Mouse (Mus musculus) midbrain, postnatal 0 days (tissue): ENCODE results near the gene Rsph10b. TPM values are rescaled to one million over a fixed set of nuclear protein-coding genes. Genes with fewer than 3 reads are reported as not detected.
"Not testable (repeated sequence)": the region's sequence is repeated elsewhere in the genome, so short reads cannot be mapped to it uniquely, and the experiment has no call there.

Source experiments
- ATAC-seq: fragments of 200-750 bp; cut with Nextera tagmentation; 2 replicates; pipeline ENCODE4 v1.8.0; 2017; ENCODE audit warnings: moderate number of reproducible peaks, mild to moderate bottlenecking, moderate TSS enrichment, moderate library complexity; ENCODE audit not compliant: low FRiP score
- DNase-seq: peaks from one replicate; pipeline ENCODE4 v3.0.0-alpha.2; 2015; ENCODE audit warnings: low spot score
- H3K27ac ChIP-seq: fragments of 300-500 bp; sonication (generic); 2 replicates; pipeline ENCODE4 v1.5.1; 2014; ENCODE audit warnings: low read depth, mild to moderate bottlenecking, low read length, mixed read lengths
- H3K27me3 ChIP-seq: fragments of 300-500 bp; sonication (generic); 2 replicates; pipeline ENCODE4 v1.6.1; 2014; ENCODE audit warnings: low read length, control low read depth, mixed read lengths; ENCODE audit not compliant: insufficient read depth
- H3K36me3 ChIP-seq: fragments of 300-500 bp; sonication (generic); 2 replicates; pipeline ENCODE4 v1.6.1; 2014; ENCODE audit warnings: low read length, control low read depth, mixed read lengths; ENCODE audit not compliant: insufficient read depth
- H3K4me1 ChIP-seq: fragments of 300-500 bp; sonication (generic); 2 replicates; pipeline ENCODE4 v1.6.1; 2014; ENCODE audit warnings: mild to moderate bottlenecking, control low read depth, antibody characterized with exemption, low read length, mixed read lengths; ENCODE audit not compliant: insufficient read depth
- H3K4me2 ChIP-seq: fragments of 300-500 bp; sonication (generic); 2 replicates; pipeline ENCODE4 v1.6.1; 2014; ENCODE audit warnings: low read depth, mild to moderate bottlenecking, low read length, mixed read lengths; ENCODE audit not compliant: poor library complexity, severe bottlenecking
- H3K4me3 ChIP-seq: fragments of 300-500 bp; sonication (generic); 2 replicates; pipeline ENCODE4 v1.5.1; 2014; ENCODE audit warnings: low read depth, mild to moderate bottlenecking, low read length, moderate library complexity
- H3K9ac ChIP-seq: fragments of 300-500 bp; sonication (generic); replicated peaks from 2 replicates; pipeline ENCODE4 v1.6.1; 2014; ENCODE audit warnings: mild to moderate bottlenecking, low read length, moderate library complexity, mixed read lengths; ENCODE audit not compliant: poor library complexity, severe bottlenecking
- H3K9me3 ChIP-seq: fragments of 300-500 bp; sonication (generic); 2 replicates; pipeline ENCODE4 v1.6.1; 2016; ENCODE audit warnings: low read length, control low read depth
- CTCF ChIP-seq: IDR thresholded peaks from 2 replicates; pipeline ENCODE4 v1.5.1; 2016; ENCODE audit warnings: antibody characterized with exemption, mild to moderate bottlenecking
- WGBS: fragments of 180-500 bp; shearing (Covaris S2); extraction: QIAGEN DNeasy Blood & Tissue Kit; methylation state at CpG from one replicate; pipeline ENCODE4 v1.1.7; 2014; 5-methylcytosine and 5-hydroxymethylcytosine counted together
- polyA plus RNA-seq: library from polyadenylated mRNA; unstranded; fragments of >200 nt; fragmentation: Nextera tagmentation; extraction: Ambion mirVana; gene quantifications from 2 replicates; pipeline ENCODE4 v1.2.1, GENCODE M21; 2015
- total RNA-seq: library from RNA; depleted of rRNA; stranded (reverse); fragments of >200 nt; gene quantifications from 2 replicates; pipeline ENCODE4 v1.2.3, GENCODE M21; 2014

Gene Rsph10b
- total and polyA plus RNA-seq, 2 experiments from 2014 or later, result 5.8 to 6.8 TPM

DNA sequence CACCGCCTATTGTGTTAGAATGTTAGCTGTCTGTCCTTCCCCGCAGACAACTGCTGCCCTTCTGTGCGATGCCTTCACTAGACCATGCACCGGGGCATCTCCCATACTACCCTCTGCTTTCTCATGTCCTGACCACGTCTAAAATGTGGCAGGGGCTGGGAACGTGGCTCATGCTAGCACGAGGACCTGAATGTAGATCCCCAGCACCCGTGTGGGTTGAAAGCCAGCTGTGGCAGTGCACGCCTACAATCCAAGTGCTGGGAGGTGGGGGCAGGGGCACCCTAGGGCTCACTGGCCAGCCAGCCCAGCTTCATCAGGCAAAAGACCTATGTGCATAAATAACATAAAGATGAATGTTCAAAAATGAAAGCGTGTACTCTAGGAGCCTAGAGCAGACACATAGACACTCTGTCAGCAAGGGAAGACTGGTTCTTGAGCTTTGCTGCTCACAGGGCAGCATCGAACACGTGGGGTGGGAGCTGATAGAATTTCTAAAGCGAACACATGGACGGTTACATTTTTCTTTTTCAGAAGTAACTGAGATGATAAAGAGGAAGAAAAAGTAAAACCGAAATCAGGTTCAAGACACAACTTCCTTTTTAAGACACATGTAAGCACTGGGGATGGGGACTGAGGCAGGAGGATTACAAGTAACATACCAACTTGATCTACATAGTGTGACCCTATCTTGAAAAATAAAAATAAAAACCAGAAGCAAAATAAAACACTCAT is 69.8 kb downstream of the Rsph10b start:
- no peaks in the 10 kb centered on the region for H3K4me1 ChIP-seq
- ATAC-seq, result no peak
- H3K9me3 ChIP-seq, result no peaks in the 10 kb centered on the region
- no peak for DNase-seq
- no peak overlapping the region for H3K4me2 ChIP-seq
- no peaks in the 10 kb centered on the region for H3K27me3 ChIP-seq
- no peak overlapping the region for H3K9ac ChIP-seq
- H3K4me3 ChIP-seq, result no peak overlapping the region
- 92% methylated on average over 15 of the region's 15 CpGs for WGBS
- no peak overlapping the region for H3K27ac ChIP-seq
- H3K36me3 ChIP-seq, result peaks cover 66% of the 10 kb centered on the region
- TF ChIP-seq CTCF, result no peak

DNA sequence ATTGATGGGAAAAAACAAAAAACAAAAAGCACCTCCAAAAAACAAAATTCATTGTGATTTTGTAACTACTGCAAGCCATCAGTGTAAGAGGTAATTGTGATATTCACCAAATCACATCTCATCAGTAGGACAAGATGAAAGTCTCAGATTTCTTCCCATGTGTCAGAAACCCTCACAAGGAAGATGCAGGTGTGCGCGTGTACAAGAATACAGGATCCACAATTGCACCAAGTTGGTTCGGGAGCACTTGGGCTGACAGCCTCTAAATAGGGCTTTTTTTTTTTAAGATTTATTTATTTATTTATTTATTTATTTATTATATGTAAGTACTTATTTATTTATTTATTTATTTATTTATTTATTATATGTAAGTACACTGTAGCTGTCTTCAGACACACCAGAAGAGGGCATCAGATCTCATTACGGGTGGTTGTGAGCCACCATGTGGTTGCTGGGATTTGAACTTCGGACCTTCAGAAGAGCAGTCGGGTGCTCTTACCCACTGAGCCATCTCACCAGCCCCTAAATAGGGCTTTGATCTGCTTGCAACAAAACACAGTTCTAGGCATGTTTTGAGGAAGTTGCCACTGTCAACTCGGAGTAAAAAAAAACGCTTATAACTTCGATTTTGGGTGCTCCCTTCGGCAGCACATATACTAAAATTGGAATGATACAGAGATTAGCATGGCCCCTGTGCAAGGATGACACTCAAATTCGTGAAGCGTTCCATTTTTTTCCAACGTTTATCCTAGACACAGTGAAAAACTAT is 80.7 kb downstream of the Rsph10b start:
- H3K27ac ChIP-seq, result not testable (repeated sequence)

DNA sequence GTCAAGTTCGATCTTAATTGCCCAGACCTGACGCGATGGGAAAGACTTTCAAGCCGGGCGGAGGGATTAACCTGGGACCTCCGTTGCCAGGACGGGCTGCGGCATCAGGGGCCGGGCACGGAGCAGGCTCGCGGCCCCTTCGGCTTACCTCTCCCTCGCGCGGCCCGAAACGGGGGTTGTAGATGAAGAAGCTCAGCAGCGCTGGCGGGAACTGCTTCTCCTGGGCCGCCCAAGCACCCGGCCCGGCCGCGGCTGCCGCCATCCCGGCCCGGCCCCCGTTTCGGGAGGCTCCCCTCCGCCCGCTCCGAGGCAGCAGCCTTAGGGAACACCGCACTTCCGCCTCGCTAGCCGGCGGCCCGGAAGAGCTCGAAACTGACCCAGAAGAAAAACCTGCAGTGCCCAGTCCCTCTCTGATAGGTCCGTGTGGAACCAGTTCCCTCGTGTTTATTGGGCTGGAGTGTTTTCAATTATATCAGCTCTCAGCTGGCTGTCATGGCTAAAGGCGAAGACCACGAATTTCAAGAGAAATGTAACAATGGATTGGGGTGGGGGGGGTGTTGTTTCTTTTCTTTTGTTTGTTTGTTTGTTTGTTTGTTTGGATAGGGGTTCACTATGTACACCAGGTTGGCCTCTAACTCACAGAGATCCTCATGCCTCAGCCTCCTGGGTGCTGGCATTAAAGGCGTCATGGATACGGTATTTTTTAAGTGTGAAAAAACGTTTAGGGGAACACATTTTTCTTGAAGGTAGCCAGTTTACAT is 81.9 kb downstream of the Rsph10b start, which contains the start of gene Ccz1:
Gene Ccz1, minus strand, starts transcription at position 327 of the 761 bp plus-strand sequence.
- Histone ChIP-seq H3K27me3 (no peaks in the 10 kb centered on the region), H3K9me3 (no peaks in the 10 kb centered on the region), H3K4me1 (no peaks in the 10 kb centered on the region), H3K27ac (peak within 1 kb of the TSS; percentile 65), H3K9ac (peak within 1 kb of the TSS; percentile 78), H3K4me3 (peak within 1 kb of the TSS; percentile 82), H3K36me3 (peaks cover 20% of the 10 kb centered on the region), H3K4me2 (peak within 1 kb of the TSS; percentile 42)
- no peak for TF ChIP-seq CTCF
- peak; percentile 93 for DNase-seq
- WGBS, result 3% methylated on average over 47 of the region's 47 CpGs
- peak; percentile 99 for ATAC-seq

More for the DNA sequence above, 80.7 kb downstream of the Rsph10b start:
- H3K4me2 ChIP-seq, result peak overlapping the region; percentile 42
- ATAC-seq, H3K4me1 ChIP-seq, H3K27me3 ChIP-seq, DNase-seq, H3K9me3 ChIP-seq, H3K9ac ChIP-seq: not testable (repeated sequence)
- WGBS, result 73% methylated on average over 12 of the region's 13 CpGs
- H3K4me3 ChIP-seq, result peak overlapping the region; percentile 82
- peaks cover 29% of the 10 kb centered on the region for H3K36me3 ChIP-seq

DNA sequence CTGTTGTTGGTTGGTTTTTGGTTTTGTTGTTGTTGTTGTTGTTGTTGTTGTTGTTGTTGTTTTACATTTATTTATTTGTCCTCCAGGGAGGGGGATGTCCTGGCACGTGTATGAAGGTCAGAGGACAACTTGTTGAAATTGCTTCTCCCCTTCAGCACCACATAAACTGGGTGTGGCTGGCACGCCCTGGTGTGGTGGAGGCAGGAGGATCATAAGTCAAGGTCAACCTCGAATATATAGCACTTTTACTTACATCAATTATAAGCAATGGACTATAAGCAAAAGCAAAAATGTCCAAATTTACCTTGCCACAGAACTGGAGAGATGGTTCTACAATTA is 82.4 kb downstream of the Rsph10b start:
- H3K9ac ChIP-seq, result no peak overlapping the region
- 80% methylated on average over 3 of the region's 3 CpGs for WGBS
- peak overlapping the region; percentile 82; the same call in 1 of the 2 replicates for H3K4me3 ChIP-seq
- no peaks in the 10 kb centered on the region for H3K4me1 ChIP-seq
- no peak overlapping the region for H3K27ac ChIP-seq
- H3K9me3 ChIP-seq, result no peaks in the 10 kb centered on the region
- no peak for TF ChIP-seq CTCF
- no peak for DNase-seq
- ATAC-seq, result 0 out of 2 replicates have a peak, but pooled peaks have one; percentile 21
- peak overlapping the region; percentile 42; the same call in 1 of the 2 replicates for H3K4me2 ChIP-seq
- no peaks in the 10 kb centered on the region for H3K27me3 ChIP-seq
- peaks cover 18% of the 10 kb centered on the region for H3K36me3 ChIP-seq

DNA sequence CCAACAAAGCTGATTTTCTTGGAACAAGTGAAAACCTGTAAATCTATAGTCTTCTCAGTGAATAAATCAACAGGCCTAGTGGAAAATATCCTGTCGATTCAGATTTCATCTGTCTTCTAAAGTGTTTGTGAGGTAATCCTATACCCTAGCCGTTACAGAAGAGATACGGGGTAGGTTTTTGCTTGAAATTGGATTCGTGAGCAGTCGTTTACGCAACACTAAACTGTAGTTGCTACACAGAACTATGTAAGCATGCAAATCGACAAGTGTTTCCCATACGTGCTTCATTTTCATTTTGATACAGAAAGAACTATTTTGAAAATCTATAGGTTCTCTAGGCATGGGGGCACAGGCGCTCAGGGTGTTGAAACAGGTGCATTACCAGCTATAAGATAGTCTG is 83.0 kb downstream of the Rsph10b start:
- TF ChIP-seq CTCF, result no peak
- DNase-seq, result no peak
- Histone ChIP-seq H3K36me3 (peaks cover 13% of the 10 kb centered on the region), H3K27ac (no peak overlapping the region), H3K4me1 (no peaks in the 10 kb centered on the region), H3K9ac (no peak overlapping the region), H3K9me3 (no peaks in the 10 kb centered on the region), H3K27me3 (no peaks in the 10 kb centered on the region), H3K4me3 (no peak overlapping the region), H3K4me2 (no peak overlapping the region)
- ATAC-seq, result no peak
- 94% methylated on average over 9 of the region's 9 CpGs for WGBS
